Mouse (Mus musculus) kidney, adult 11 months (tissue): Measurements from ENCODE around the gene Rtn4rl1.

Experiments used
- DNase-seq: peaks from one replicate; pipeline ENCODE4 v3.0.0; 2022

Rtn4rl1 gene

GRCm38 (mm10) chr11:75220115-75220514 is 26.5 kb downstream of the Rtn4rl1 start:
- no peak for DNase-seq

- no peak for DNase-seq
These were observed 27.0 kb downstream of the Rtn4rl1 start for GRCm38 (mm10) chr11:75220517-75221145.

GRCm38 (mm10) chr11:75224062-75224461 is 30.5 kb downstream of the Rtn4rl1 start:
- no peak for DNase-seq

GRCm38 (mm10) chr11:75224835-75225234 is 31.3 kb downstream of the Rtn4rl1 start:
- DNase-seq = no peak

DNA sequence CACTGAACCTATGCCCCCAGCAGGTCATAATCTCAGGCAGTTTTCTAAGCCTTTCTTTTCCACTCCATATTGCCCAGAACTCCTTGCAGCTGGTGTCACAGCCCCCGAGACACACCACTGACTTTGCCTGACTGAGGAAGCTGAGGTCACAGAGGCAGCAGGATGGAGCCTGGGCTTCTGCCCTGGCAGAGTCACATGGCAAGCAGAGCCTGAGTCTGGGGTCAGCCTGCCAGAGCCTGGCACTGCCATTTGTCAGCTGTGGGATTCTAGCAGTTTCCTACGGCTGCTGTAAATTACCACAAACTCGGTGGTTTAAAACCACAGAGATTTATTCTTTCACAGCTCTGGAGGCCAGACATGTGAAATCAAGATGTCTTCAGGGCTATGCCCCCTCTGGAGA is 34.0 kb downstream of the Rtn4rl1 start:
- DNase-seq = no peak

- no peak for DNase-seq
These were observed 35.7 kb downstream of the Rtn4rl1 start for GRCm38 (mm10) chr11:75229289-75229688.

DNA sequence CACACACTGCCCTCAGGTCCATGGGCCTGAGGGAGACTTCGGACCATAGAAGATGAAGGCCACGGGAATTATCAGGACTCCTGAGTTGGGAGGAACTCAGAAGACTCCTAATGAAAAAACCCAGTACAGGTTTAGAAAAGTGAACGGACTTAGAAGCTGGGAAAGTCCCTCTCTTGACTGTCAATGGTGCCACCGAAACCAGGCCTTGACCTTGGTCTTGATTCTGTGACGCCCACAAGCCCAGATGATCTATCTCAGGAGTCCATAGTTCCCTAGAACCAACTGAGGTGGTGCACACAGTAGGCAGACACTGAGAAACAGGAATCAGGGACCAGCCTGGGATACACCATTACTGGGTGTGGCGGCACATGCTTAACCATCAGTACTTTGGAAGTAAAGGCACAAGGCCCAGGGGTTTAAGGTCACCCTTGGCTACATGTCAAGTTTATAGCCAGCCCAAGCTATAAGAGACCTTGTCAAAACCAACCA is 36.7 kb downstream of the Rtn4rl1 start:
- no peak for DNase-seq

GRCm38 (mm10) chr11:75231756-75232155 is 38.2 kb downstream of the Rtn4rl1 start:
- peak; percentile 73 for DNase-seq

DNA sequence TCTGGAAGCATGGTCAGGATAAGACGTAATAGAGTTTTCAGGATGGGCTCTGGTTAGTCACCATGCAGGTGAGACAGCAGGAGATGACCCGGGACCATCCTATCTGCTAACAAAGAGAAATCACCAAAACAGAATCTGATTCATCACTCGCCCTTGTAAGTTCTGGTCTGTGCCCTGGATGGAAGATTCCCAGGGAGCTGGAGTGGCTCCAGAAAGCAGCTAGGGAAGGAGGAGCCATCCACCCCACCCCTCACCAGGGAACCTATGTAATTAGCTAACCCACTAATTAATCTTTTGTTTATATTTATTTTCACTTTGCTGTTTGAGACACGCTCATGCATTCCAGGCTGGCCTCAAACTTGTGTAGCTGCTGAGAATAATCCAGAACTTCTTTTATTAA is 38.9 kb downstream of the Rtn4rl1 start:
- DNase-seq = no peak

- peak; percentile 67 for DNase-seq
These were observed 41.2 kb downstream of the Rtn4rl1 start for GRCm38 (mm10) chr11:75234745-75235144.

GRCm38 (mm10) chr11:75240158-75240934 is 46.8 kb downstream of the Rtn4rl1 start:
- DNase-seq = no peak

DNA sequence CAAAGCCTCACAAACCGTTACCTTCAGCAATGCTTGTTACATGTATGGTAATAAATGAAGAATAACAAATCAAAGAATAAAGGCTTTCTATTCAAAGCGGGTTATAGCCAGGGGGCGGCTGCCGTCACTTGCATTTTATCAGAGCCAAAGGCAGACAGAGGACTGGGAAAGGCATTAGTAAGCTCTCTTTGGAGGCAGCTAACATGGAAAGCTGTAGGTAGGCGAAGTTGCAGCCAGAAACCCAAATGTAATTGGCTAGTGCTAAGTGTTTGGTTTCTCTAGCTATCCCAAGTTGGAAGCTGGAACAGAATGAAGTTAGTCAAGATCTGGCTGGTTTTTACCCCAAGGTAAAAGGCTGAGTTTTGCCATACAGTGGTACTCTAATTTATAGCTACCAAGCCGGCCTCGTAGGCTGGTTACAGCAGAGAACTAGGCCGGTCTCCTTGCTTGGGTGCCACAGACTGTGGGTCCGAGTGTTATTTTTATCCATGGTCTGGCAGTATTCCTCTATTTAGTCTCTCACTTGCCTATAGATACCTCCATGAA is 49.2 kb downstream of the Rtn4rl1 start:
- no peak for DNase-seq

DNA sequence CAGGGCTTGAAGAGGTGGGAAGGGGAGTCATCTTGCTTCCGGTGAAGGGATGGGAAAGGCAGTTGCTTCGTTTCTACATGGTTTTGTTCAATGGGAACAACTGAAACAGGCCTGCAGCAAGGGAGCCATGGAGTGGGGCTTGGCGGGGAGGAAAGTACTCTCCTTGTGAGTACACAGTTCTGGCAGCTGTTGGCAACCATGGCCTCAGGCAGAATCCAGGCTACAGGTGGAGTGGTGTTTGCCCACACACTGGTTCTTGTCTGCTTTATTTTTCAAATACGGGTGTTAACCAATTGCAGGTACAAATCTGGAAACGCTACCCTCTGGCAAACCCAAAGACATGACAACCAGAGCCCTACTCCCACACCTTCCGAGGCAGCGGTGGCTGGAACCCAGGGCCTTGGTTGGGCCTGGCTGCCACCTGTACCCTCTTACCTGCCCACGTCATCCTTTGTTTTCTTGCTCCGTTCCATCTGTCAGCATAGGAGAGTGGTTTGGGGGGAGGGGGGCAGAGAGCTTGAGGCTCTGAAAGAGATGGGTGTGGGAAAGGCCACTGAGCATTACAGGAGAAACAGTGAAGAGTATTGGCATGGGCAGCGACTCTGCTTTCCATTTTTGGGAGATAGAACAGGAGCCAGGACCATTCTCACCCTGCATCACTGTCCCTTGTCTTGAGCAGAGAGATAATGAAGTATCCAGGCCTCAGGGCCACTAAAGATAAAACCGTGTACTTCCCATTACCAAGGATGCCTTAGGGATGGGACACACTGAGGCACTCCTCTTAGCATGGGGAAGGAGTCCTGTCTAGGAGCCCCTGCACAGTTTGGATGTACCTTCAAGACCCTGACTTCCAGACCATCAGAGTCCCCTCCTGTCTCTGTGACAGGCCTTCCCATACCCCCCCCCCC is 51.0 kb downstream of the Rtn4rl1 start:
- DNase-seq = no peak

DNA sequence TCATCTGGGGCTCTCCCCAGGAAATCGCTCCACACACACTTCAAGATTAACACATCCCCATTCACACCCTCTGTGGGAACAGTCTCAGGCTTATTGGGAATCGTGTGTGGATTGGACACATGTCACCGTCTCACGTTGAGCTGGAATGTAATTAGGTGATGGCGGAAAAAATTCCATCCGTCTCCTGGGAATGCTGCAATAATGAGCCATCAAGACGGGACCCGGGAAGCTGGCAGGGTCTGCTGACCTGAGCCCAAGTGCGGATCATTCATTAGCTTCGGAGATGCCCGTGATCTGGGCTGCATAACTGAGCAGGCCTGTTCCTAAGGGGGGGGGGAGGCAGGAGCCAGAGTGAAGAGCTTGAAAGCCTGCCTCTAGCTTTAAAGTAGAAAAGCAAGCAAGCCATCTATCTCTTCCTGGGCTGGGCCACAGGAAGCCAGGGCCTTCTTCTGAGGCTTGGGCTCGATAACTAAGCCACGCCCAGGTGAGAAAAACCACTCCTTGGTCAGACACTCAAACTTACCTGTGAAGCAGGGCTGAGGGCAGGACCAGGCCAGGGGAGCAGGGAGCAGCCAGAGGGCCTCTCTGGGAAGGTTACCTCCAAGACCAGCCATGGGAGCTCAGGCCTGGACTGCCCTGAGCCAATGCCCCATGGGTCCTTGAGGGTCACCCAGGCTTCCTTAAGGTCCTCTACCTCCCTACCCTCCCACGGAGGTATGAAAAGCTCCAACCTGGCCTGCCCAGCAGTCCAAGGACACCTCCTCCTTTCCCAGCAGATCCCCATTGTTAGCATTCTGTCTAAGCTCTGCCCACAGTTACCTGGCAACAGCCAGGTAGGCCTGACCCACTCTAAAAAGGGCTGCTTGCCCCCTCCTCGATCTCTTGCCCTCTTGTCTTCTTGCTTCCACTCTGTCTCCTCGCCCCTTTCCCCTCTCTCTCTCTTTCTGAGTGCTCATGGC is 52.1 kb downstream of the Rtn4rl1 start:
- DNase-seq = no peak

DNA sequence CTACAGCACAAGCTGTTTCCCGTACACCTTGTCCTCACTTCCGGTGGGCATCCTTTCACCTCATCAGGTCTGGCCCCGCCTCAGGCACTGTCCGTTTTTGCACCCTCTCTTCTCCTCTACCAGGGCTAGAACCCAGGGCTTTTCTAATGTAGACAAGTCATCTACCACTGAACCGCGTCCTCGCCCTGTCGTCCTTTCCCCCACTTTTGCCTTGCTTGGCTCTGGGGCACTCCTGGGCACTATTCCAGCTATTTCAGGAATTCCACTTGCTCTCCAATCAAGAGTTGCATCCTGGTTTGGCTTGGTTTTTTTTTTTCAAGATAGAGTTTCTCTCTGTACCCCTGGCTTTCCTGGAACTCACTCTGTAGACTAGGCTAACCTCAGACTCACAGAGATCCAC is 53.0 kb downstream of the Rtn4rl1 start:
- peak; percentile 83 for DNase-seq

DNA sequence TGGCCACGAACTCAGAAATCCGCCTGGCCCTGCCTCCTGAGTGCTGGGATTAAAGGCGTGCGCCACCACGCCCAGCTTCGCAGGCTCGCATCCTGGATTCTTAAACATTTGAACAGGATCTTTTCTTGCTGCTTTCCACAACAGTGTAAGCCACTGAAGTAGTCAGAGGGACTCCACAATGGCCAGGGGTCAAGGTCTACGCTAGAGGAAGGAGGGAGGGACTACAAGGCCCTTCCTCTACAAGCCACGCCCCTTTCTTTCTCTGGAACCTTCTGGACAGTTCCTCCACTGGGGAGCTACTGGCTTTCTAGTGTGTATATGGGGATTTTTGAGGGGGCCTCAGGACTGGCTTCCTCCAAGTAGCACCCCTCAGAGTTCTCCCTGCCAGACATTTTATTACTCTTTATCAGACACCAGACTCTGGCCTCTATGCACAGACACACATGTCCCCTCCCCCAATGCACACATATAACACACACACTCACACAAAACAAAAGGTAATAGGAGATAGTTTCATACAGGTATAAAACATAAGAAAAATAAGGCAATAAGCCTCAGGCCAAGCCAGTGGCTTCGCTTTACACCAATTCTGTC is 53.7 kb downstream of the Rtn4rl1 start:
- DNase-seq = no peak

- DNase-seq = no peak
These were observed 56.0 kb downstream of the Rtn4rl1 start for GRCm38 (mm10) chr11:75249588-75249987.

GRCm38 (mm10) chr11:75251006-75251512 is 57.5 kb downstream of the Rtn4rl1 start:
- DNase-seq = no peak

DNA sequence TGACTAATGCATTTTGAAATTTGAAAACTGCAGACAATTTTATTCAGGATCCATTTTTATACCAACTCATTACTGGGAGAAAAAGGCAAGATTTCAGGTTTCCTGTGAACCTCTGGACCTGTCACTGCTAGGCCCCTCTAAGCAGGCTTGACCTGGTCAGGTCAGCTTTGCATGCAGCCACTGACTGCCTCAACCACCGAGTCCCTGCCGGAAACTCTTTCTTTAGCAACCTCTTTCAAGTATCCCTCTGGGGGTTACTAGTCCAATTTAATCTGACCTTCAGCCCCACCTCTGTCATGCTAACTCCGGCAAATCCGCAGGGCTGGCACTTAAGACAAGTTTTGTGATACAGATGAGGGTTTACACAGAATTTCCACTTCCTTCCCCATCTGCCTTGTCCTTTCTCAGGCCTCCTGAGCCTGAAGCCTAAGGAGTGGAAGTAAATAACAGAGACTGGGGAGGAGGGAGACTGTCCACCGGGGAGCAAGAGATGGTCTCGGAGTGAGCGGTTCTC is 58.0 kb downstream of the Rtn4rl1 start:
- DNase-seq = no peak

- DNase-seq = peak; percentile 57
These were observed 60.8 kb downstream of the Rtn4rl1 start for GRCm38 (mm10) chr11:75254252-75254912.
